Mouse (Mus musculus) cerebellum, adult 9-10 months (tissue): ENCODE results near the gene Endou.
A peak's percentile ranks its signal among the peaks of the same experiment; 100 is the strongest.

Experiments used
- DNase-seq: peaks from one replicate; pipeline ENCODE4 v3.0.0; 2022

The Endou gene

DNA sequence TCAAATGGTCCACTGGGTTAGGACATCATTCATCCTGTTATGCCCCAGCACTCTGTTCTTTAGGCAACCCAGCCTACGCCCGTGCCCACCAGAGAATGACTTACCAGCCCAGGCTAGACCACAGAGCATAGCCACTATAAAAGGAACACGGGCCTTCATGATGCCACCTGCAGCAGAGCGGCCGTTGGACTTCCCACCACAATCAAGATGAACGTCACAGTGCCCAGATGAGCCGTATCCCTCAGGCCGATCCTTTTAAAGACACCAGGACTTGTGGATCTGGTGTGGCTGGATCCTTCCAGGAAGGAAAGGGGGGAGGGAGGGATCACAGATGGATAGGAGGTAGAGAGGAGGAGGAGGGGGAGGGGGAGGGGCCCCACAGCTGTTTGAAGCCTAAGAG is at the start of gene Endou:
Gene Endou, minus strand, starts transcription at position 229 of the 400 bp plus-strand sequence.
- DNase-seq, result no peak

DNA sequence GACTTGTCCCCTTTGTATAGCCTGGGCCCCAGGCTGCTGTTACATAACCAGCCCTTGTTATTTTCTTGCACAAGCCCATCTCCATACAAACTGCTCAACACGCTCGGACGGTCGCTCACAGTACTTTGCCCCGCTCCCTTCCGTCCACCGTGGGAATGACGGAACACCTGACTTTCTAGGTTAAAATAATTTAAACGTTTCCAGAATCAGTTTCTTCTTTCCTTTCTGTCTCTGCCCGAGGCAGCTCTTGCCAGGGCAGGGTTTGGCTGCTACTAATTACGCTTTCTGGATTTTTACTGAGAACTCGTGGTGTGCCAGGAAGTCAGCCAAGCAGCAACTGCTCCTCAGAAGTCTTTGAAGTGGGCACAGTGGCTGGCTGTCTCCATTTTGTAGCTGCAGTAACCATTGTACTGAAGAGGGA is 49.5 kb upstream of the Endou start:
- DNase-seq, result no peak

DNA sequence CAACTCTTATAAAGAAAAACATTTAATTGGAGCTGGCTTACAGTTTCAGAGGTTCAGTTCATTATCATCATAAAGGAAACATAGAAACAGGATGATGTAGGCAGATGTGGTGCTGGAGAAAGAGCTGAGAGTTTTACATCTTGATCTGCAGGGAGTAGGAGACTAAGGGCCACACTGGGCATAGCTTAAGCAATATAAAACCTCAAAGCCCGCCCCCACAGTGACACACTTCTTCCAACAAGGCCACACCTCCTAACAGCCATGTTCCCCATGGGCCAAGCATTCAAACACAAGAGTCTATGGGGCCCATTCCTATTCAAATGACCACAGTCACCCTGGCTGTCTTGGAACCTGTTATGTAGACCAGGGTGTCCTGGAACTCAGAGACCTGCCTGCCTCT is 48.4 kb upstream of the Endou start:
- DNase-seq, result no peak

DNA sequence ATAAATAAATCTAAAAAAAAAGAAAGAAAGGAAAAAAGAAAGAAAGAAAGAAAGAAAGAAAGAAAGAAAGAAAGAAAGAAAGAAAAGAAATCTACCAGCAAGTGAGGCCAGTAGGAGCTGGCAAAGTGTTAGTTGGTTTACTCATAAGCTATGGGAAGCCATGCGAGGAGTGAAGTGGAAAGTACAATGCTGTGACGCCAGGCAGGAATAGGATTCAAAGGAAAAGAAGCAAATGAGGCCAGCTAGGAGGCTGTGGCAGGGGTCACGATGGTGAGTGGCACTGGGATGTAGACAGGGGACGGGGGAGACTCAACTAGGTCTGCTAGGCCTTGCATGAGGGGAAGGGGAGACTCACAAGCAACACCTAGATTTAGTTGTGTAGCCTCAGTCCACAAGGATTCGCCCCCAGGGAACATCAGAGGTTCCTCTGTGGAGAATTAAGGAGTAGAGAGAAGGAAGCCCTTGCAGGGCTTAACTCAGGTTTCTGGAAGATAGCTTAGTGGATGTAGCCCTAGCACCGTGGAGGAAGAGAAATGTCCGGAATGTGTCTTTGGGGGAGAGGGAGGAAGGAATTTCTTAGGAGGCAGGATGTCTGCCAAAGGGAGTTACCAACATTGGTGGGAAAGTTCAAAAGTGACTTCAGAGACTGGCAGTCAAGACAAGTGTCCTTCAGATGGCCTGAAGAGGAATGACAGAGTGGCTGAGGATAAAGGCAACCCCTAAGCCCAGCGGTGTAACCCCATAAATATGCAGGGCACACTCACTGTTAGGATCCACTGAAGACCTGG is 47.4 kb upstream of the Endou start, which contains the start of gene Slc48a1:
Gene Slc48a1, plus strand, starts transcription at position 210 of the 788 bp plus-strand sequence.
- no peak for DNase-seq

DNA sequence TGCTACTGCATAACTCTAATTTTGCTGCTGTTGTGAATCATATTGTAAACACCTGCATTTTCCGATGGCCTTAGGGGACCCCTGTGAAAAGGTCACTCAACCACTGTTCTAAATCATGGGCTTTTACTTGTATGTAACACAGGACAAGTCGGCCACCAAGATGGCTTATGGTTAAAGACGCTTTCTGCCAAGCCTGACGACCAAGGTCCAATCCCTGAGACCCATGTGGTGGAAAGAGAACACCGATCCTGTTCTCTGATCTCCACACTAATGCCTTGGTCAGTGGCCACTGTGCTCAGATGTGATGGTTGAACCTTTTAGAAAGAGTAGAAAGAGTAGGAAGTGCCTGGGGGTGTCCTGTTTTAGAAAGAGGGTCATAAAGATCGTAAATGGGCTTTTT is 45.8 kb upstream of the Endou start:
- no peak for DNase-seq

DNA sequence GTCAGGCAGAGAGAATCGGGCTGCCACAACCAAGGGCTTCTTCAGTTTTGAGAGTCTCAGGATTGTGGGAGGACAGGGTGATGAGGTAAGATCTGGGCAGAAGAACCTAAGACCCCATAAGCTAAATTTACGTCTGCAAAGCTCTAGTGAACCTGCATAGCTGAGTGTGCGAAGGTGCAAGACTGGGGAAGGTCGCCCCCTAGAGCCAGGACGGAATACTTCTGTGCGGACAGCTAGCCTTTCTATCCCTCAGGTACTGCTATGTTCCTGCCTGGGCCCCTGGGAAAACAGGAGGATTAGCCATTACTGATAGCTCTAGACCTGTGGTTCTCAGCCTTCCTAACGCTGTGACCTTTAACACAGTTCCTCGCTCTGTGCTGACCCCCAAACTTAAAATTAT is 45.4 kb upstream of the Endou start:
- peak; percentile 53 for DNase-seq

DNA sequence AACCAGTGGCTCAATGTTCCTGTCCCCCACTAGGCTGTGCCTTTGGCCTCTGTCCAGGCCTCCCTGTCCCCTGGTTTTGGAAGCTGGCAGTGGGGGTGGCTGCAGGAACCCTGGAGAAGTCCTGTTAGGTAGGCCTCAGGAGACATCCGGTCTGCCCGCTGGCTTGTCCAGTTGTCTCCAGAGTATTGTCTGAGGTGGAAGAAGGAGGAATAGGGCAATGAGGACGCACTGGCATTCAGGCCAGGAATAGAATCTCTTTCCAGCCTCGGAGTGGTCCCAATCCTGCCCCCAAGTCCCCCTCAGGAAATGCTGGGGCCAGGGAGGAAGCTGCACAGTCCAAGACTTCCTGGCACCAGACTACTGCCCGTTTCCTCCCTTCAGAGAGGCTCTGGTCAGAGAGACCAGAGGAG is 42.8 kb upstream of the Endou start:
- DNase-seq, result no peak

DNA sequence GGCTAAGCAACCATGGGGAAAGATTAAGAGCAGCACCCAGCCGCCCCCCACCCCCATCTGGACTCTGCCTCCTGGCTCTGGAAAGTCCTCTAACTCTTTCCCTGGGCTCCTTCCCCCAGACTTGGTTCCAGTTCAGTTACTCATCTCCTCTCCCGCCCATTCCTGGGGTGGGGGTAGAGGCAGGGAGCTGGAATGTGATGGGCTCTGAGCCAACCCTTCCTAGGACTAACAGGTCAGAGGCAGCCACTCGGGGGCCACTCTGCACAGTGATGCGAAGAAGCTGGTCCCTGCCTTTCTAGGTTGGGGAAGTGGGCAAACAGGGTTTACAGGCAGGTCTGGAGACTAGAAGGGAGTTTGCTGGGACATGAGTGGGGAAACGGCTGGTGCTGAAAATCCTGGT is 42.0 kb upstream of the Endou start:
- no peak for DNase-seq

DNA sequence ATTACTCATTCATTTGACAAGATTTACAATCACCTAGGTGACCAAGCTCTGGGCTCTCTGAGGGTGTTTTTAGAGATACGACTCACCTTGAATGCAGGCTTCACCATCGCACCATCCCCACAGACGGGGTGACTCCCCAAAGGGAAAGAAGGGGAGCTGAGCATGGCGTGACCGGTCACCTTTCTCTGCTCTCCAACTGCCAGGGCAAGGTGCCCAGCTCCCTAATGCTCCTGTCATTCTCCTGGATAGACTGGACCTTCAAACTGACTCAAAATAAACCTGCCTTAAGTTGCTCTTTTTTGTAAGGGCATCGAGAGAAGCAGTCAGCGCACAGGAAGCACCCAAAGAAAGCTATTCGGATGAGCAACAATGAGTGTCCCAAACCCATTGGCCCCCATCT is 39.1 kb upstream of the Endou start:
- no peak for DNase-seq

DNA sequence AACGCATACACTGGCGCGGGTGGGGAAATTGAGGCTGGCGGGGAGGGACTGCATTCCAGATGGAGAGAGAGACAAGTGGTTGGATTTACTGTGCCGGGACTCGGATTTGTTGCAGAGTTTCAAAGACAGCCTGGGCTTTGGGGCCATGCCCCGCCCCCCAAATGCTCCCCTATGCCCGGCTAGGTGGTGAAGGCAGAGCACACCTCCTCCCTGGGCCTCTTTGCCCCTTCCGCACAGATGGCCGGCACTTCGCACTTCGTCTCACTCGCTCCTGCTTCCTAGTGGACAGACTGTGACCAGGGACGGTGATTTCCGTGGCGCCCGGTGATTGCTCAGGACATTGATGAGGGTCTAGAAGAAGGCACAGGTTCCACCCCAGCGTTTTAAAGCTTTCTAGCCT is 37.1 kb upstream of the Endou start:
- no peak for DNase-seq

DNA sequence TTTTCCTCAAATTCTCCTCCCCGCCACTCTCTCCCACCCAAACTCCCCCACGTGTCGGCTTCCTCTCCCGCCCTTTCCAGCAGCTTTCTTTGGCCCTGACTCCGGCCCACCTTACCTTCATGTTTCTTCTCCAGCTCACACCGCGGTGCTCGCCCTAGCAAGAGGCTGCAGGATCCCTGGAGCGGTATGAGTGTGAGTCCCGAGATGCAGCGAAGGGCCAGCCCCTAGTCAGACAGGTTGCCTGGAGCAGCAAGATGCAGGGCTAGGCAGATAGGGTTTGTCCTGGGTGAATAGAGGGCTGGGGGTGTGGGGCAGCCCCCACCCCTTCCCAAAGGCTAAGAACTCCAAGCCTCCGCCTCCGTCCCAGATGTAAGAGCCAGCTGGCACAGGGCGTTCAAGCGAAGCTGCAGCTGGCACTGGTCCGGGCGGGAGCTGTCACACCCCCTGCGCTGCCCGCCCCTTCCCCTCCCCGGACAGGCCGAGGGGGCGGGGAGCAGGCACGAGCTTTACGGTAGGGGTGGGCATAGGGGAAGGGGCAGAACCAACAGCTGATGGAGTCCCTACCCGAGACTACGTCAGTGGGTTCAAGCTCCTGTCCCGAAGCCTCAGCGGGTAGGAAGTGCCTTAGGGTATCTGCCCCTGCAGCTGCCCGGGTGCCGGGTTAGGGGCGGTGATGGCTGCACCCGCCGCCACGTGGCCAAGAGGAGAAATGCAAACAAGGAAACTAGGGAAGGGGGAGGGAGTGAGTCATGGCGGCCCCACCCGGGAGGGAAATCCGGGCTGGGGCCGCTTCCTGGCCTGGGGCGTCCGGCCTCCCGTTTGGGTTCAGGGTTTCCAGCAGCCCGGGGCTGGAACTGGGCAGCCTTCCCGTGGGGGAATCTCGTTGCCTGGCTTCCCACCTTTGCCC is 36.4 kb upstream of the Endou start, which contains the start of gene Rapgef3:
Gene Rapgef3, minus strand, starts transcription at position 693 of the 907 bp plus-strand sequence.
- DNase-seq, result peak; percentile 39

DNA sequence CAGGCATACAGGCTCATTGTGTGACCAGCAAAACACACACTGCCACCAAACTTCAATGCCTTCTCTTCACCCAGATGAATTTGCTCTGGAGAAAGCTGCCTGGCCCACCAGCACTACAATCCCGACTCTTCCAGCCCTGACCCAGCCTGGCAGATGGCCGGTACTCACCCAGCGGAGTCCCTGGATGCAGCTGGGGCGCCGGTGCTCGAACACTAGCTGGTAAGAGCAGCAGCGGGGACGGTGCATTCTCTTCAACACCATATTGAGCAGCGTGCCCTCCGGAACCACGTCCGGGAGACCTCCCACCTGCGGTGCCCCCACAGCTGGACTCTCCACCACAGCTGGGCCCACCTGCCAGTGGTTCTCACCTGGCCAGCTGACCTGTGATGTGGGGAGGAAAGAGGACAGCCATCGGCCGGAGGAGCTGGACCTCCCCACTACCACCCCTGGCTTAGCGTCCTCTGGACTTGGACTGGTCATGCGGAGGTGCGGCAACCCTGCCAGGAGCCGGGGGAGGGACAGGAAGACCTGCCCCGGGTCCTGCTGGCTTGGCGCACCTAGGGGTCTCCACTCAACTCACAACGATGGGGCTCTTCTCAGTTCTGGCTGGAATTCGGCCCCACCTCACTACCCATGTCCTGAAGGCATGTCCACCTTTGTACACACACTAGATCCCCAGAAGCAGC is 35.6 kb upstream of the Endou start:
- no peak for DNase-seq

DNA sequence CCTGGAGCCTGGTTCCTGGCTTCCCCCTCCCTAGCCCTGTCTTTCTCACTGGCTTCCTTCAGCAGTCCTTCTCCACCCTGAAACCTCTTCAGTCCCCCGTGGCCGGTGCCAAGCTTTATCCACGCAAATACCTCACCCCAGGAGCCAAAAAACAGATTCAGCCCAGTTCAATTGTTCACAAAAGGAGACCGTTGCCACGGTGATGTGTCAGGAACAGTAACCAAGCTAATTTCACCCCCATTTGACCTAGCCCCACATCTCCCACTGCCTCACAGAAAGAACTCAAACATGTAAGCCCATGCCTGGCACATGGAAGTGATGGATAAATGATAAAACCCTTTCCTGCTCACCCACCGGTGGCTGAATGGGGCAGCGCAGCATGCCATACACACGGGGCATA is 35.1 kb upstream of the Endou start:
- DNase-seq, result no peak

DNA sequence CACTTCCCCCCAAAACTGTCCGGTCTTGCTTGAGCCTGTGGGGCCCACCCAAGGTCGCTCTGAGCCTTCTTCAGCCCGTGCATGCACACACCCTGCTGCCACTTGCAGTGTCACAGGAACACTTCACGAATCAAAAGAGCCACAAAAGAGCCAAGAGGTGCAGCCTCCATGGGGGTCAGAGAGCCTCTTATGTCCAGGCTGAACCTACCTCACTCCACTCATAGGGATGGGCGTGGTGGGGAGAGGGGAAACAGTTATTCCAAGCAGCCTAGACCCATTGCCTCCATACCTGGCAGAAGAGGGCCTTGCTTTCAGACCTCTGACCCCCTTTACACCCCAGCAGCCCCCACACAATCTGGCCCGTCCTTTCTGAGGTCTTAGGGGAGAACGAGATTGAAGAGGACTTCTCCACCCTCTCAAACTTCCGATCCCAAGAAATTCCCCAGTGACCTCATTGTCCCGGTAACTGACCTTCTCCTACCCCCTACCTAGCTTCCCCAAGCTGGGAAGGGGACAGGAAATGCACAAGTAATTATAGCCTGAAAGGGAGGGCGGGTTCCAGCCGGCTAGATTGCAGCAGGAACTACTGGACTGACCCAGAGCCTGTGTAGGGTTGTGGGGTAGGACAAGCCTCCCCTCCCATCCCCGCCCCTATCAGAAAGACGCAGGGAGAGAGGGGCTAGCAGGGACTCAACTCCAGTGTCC is 34.1 kb upstream of the Endou start:
- DNase-seq, result no peak

DNA sequence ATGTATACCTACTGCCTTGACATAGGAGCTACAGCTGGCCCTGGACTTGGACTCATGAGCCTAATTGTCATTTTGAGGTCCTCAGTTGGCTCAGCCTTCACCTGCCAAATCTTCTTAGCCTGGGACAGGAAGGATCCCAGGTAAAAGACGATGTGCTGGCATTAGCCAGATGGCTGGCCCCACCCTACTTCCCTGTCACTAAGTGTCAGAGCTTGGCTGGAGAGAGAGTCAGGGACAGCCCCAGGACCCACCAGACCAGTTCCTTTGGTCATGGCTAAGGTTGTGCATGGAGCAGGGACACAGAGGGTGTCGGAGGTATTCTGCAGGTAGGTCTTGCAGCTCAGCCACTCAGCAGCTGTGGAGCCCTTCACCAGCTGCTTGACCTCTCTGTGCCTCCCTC is 33.4 kb upstream of the Endou start:
- no peak for DNase-seq

DNA sequence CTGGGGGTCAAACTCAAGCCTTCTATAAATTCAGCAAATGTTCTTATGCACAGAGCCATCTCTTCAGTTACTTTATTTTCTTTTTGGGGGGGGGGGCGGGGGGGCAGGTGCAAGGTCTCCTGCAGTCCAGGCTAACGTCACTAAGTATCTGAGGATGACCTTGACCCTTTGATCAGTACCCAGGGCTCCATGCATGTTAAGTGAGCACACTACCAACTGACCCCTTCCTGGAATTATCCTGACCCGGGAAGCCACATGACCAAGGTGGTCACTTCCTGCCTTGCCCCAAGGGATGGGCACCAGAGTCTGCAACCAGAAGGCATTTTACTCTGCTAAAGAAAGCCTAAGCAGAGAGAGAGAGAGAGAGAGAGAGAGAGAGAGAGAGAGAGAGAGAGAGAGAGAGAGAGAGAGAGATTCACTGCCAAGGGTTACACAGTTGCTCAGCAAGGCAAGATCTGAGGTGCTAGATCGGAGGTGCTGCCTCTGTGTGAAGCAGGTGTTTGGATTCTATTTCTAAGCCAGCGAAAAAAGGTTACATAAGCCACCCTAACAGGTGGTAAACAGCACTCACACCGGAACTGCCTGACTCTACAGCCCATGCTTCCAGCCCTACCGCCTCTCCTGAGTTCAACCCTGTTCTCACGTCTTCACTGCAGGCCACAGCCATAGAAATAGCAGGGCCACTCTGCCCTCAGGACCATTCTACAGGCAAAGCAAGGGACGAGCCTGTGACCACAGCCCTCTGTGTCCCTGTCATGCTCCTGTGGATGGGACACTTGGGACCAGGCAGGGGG is 32.3 kb upstream of the Endou start:
- DNase-seq, result no peak

DNA sequence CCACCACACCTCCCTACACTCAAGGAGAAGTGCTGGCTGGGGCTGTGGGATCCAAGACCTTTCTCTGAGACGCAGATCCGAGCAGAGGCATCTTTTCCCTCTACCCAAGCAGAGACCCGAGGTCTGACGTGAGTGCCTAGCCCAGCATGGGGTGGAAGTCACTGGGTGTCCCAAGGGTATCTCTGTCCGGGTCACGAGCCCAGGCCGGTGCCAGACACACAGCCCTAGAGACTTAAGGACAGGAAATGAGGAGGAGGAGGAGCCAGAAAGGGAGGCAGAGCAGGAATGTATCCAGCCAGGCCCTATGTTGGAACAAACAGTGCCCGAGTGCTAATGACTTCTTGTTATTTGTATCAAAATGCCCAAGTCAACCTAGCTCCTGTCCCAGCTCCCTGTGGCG is 31.6 kb upstream of the Endou start:
- DNase-seq, result no peak

DNA sequence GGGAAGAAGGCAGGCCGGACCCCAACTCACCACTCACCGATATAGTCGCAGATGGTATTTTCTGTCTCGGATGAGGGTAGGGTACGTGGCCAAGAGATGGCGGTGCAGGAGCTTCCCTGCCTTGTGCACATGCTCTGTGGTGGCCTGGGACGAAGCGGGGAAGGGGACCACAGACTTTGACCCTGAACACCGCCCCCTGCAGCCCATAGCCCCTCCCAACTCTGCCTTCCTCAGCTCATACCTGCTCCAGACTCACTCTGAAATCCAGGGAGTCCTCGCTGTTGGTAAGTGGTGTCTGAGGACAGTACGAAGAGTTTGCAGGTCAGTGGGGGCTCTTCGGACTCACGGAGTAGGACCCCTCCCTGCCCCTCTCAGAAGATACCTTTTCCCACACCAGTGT is 30.3 kb upstream of the Endou start:
- no peak for DNase-seq

DNA sequence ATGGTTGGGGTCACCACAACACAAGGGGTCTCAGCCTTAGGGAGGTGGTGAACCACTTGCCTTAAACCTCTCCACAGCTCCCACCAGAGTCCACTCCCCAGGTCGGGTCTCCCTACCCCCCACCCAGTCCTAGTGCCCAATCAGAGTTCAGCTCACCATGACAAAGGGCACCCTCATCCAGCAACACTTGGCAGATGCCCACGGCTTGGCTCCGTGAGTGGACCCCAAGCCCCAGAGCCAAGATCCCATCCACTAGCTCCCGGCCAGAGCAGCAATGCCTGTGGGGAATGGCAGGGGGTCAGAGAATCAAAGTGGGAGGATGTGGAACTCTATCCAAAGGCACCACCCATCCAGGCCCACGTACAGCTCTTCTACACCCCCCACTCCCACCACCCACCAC is 29.8 kb upstream of the Endou start:
- no peak for DNase-seq

DNA sequence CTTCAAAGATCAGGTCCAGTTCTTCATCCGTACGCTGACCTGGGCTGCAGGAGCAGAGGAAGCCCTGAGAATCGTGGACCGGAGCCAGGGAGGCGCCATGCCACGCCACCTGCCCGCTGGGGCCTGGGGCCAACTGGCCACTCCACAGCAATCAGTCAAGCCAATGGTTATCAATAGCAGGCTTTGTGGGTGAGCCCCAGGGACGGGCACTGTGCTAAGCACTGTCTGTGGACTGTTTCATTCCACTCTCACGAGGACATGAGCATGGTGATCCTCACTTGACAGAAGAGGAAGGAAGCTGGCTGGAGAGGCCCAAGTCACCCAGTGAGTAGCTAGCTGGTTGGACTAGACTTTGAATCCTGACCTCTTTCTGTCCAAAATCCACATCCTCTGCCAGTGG is 28.9 kb upstream of the Endou start:
- peak; percentile 74 for DNase-seq

DNA sequence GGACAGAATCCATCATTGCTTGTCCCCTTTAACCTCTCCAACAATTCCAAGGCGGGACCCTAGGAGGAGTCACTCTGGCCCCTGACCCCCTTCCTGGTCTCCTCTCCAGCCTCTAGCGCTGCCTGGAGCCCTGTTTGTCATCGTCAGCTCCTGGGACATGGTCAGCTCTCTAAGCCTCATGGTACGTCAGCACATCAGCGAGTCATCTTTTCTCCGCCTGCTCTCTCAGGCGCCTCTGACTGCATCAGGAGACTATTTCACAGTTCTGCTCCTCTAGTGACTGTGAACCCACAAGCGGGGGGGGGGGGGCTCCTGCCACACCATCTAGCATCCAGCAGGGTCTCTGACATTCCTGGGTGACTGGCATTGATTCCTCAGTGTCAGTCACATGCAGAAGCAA is 24.2 kb upstream of the Endou start:
- no peak for DNase-seq

DNA sequence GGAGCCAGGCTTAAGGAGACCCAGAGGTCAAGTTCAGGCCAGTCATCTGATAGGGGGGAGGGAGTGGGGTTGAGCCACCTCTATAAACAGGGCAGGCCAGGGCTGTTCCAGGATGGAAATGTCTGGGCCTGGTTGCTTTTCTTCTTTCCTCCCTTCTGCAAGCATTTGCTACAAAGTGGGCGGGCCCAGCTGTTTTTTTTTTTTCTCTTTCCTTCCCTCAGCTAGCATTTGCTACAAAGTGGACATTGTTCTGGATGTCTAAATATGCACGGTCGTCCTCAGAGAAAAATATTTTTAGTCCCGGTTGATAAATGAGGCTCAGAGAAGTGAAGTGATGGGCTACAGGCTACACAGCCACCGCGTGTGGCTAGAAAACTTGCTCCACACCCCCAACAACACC is 23.3 kb upstream of the Endou start:
- DNase-seq, result no peak
